Mouse (Mus musculus): Measurements from ENCODE around the gene Nutm2.
A peak's percentile ranks its signal among the peaks of the same experiment; 100 is the strongest.
"Not testable (repeated sequence)": the region's sequence is repeated elsewhere in the genome, so short reads cannot be mapped to it uniquely, and the experiment has no call there.

Nutm2 gene

DNA sequence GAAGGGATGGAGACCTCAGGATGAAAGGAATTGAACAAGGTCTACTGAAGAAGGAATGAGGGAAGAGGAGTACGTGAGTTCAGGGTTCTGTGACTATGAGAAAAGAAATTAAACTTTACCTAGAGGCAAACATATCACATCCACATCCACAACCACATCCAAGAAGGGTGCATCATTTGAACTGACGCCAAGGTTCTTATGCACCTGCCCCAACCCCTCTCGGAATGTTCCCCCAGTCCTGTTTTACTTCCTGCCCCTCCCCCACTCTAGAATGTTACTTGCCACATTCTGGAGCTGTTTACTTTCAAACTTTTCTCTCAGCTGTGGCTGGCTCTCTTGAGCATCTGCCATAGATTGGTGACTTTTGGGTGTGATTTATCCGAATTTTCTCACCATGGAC is at the start of gene Nutm2:
Nutm2 (plus strand) TSS at position 301 of the 400 bp plus-strand sequence.
- DNase-seq (ENCODE audit: low read depth), result no peak

DNA sequence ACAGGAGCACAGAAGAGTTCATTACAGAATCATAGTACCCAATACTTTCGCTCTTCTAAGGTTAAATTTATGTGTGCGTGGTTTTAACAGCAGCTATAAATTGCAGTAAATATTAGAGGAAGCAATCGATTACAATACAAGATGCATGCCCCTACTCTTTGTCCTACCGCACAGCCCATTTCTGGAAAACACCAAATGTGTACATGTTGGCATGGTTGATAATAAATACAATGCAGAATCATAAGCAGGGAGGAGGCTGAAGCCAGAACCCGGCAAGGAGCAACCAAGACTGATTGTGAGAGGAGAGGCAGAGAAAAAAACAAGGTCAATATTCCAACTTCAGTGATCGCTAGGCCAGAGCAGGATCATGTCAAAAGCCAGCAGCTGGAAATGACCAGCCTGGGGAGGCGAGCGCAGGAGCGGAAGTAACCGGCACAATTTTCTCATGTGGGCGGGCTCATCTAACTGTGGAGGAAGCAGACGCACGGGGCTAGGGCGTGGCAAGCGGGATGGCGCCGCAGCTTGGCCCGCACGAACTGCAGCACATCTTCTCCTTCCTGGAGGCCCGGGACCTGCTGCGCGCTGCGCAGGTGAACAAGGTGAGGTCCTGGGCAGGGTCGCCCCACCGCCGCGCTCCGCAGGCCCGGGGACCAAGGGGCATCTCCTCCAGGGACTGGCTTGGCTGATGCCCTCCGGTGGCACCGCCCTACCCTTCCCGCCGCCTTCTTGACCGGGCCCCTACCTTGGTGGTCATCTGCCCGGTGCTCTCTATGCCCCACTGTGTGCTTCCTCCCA is 49.5 kb upstream of the Nutm2 start, which contains the start of gene Fbxw17:
Fbxw17 (plus strand) TSS at position 476 of the 795 bp plus-strand sequence.
- peak; percentile 36 for DNase-seq (ENCODE audit: low read depth)

DNA sequence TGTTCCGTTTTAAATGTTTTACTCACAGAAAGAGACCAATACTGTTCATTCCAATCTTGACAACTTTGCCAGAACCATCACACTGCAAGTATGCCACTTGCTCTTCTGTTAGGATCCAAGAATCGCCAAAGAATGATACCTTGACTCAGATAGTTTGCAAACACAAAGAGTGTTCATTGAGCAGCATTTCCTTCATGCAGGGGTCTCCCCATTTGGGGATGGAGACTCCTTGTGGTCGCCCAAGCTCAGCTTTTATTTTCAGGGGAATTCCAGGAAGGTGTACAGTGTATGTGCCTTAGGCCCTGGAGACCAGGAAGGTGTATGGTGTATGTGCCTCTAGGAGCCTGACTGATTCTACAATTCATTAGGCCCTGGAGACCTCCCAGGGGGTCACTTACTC is 48.7 kb upstream of the Nutm2 start:
- DNase-seq (ENCODE audit: low read depth), result no peak

DNA sequence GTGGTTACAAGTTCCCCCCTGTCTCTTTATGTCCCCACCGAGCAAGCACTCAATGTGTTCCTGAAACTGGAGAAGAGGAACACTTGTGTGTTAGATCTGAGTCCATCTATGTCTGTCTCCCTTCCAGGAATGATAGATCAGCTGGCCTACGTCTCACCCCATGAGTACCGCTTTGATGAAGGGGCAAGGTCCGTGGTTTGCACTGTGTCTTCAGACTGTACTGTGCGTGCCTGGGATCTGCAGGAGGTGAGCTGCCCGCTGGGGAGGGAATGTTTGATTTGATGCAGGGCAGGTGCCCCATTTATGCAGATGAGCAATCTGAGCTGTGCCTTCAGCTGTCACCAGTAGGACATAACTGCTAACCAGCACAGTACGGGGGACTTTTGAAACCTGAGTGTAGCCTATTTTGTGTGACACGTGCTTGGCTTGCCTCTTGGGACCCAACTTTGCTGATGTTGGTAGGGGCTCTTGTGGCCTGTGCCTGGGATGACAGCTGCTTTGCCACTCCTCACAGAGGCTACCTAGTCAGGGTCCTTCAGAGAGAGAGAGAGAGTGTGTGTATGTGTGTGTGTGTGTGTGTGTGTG is 43.4 kb upstream of the Nutm2 start:
- DNase-seq (ENCODE audit: low read depth), result no peak

DNA sequence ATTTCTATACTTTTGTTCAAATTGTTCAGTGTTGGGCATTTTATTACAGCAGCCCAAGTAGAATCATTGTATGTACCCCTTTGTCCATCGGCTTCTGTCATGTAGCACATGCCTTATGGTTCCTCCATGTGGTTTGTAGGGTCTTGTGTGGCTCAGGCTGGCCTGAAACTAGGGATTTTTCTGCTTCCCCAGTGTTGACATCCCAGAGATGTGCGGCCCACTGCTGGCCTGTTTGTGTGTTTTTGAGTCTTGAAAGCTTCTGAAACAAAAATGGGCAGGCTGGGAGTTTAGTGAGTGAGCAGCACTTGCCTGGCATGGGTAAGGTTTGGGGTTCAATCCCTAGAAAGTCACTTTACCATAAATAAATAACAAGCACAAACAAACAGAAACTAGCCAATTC is 42.6 kb upstream of the Nutm2 start:
- no peak for DNase-seq (ENCODE audit: low read depth)

DNA sequence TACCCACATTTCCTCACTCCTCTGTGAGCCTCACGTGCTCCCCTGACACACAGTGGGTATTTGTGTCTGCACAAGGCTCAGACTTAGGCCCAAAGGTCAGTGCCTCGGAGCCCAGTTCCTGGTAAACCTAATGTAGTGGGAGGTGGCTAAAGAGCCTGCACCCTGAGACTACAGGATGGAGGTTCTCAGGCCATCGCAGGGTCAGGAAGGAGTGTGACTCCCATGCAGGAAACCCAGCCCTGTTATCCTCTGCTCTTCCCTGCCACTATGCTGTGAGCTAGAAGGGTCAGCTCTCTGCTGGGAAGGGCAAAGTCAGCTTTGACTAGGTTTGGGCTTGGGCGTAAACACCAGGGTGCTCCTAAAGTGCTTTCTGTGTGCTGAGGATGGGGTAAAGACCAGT is 40.4 kb upstream of the Nutm2 start:
- DNase-seq (ENCODE audit: low read depth), result no peak

DNA sequence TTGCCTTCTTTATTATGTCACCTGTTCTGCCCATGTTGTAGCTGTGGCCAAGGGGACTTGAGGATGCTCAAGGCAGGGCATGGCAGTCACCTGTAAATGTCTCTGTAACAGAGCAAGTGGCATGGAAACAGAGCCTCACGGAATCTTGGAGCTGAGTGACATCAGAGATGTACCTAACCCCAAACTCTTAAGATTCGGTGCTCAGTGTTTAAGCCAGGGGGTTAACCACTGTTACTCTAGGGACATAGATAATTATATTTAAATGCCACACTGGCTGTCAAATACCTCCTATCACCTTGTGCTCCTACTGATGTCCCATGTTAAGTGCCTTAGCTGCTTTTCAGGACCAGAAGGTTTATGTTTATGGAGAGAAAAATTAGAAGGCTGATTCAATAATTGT is 23.3 kb upstream of the Nutm2 start, which contains the start of gene Gm47429:
Gm47429 (minus strand) TSS at position 101 of the 400 bp plus-strand sequence.
- DNase-seq (ENCODE audit: low read depth), result no peak

DNA sequence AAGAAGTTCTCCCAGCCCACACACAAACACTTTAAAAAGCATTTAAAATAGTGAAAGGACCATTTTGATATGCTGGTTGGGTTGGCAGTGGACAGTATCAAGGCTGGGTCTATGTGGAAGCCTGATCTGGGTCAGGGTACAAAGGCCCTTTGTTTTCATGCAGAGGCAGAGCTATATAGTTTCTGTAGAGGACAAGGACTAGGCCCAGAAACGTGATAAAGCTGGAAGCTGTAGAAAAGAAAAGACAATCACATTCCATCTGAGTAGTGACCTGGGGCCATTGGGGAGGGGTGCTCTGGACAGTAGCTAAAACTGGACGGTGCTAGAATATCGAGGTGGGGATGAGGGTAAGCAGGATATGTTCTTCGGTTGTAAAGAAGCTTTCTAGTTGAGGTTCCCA is 21.8 kb upstream of the Nutm2 start:
- no peak for DNase-seq (ENCODE audit: low read depth)

DNA sequence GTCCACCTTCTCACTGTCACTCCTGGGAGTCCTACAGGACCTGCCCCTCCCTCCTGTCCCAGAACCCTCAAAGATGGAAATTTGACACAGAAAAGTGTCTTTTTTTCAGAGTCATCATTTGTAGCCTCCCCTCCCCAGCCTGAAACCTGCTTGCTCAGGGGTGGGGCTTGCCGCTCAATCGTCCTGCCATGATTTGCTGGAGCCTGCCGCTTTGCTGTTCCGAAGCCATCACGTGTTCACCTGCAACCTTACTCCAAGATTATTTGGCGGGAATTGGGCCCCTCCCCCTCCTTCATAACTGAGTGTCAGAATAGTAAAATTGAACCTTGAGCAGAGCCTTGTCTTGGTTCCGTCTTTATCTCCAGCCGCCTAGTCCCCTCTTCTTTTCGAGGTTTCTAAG is 14.8 kb upstream of the Nutm2 start:
- DNase-seq (ENCODE audit: low read depth), result not testable (repeated sequence)

DNA sequence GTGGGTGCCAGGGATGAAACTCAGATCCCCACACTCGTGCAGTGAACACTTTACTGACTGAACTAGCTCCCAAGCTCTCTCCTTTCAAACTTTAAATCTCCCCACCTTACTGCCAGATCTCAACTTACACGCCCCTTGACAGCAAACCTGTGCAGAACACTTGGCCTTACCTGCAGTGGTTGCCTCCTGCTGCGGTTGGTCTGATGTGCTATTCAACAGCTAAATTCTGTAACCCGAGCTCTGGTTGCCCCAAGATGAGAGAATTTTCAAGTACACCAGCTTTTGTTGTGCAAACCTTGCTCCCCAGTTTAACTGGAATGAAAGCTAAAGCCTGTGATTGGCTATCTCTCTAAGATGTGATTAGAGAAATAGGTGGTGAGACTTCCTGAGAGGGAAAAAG is 13.7 kb upstream of the Nutm2 start:
- no peak for DNase-seq (ENCODE audit: low read depth)

DNA sequence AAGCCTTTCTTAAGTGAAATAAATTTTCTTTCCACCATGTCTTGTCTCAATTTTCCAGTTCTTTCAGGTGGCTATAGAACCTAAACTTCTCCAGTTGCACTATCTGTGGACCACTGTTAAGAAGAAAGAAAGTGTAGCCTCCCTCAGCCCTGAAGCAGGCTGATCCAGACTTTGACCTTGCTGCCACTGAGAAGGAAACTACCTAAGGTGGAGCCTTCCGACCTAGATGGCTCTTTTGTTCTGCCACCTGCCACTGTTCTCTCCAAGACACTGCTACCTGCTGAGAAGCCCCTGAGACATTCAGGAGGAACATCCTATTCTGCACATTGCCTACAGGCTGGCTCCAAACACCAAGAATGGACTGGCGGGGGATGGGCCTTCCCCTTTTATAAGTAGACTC is 6.7 kb upstream of the Nutm2 start:
- not testable (repeated sequence) for DNase-seq (ENCODE audit: low read depth)

DNA sequence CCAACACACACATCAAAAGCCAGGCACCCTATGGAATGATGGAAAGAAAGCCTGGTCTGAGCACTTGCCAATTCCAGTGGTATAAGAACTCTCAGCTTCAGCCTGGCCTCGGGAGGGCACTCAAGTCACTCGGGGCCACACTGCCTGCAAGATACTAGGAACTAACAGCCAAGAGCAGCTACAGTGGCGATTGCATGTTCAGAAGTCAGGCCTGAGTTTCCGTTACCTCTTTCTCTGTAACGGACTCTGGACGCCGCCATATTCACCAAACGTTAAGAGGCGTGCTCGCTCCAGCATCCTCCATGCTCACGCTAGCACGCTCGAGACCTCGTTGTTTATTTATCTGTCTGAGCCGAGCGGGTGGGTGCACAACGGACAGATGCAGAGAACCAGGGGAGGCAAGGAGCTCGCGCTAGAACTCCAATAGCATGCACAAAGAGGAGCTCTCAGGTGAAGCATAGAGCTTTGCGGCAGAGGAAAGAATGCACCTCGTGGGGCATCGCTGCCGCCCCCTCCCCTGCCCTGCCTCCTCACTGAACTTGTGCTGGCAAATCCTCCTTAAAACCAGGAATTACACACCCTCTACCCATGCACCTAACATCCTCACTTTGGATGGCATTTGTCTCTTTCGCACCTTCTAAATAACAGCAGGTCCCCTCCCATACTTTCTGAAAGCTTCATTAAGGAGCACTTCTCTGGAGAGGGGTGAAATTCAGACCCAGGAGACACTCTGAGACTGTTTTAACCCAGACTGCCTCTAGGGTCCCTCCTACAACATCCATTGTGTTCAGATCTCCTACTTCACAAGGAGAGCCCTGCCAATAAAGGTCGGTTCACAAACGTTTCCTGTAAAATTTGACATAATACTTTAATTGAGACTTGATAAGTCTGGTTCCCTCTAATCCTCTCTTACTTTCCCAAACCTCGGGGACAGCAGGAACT is 2.2 kb upstream of the Nutm2 start:
- no peak for DNase-seq (ENCODE audit: low read depth)

DNA sequence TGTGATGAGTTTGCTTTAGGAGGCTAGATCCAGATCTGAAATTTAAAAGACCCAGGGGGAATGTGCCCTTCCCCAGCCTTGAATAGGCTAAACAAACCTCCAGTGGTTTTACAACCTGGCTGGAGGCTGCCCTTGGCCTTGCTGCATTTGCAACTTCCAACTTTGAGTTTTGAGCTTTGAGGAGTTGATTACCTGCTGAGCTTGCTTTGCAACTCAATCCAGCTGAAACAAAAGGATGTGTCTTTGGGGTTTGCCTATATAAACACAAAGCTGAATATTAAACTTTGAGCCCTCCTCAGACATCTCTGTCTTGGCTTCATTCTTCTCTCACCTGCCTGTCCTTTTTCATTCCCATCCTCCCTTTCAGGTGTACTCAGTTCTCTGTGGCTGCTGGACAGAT is 21.4 kb downstream of the Nutm2 start:
- DNase-seq (ENCODE audit: low read depth), result not testable (repeated sequence)

DNA sequence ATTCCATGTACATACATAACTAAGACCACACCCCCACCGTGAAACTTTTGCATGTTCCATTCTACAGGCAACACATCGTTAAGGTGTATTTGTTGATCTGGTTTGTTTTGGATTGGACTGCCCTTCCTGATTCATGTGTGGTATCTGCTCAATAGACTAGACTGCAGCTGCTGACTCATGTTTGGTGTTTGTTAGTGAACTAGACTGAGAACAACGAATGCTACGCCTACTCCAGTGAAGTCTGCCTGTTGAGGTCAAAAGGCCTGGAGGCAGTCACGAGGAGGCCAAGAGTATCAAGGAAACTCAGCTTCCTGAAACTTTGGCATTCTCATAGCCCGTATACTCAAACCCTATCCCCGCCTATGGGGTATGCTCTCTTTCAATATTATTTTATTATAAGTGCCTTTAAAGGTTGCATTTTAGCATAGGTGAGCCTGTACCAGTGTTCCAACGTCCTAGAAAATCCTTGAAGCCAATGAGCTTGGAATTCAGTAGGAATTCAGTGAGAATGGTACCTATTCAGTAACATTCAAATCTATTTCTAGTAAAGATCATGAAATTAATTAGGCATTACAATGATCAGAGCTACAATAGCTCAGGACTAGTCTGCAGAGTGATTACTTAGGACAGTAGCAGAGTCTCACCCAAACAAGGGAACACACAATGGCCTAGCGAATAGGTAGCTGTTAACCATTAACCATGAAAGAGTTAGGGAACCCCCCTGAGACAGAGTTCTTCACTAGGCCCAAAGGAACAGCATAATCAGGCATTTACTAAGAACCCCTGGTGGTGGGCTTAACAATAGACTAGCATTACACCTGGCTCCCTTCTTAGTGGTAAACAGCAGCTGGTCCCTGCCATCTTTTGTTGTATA is 43.6 kb downstream of the Nutm2 start:
- DNase-seq (ENCODE audit: low read depth), result not testable (repeated sequence)

Measured in c-Kit-positive CD71-positive TER-119-negative erythroid progenitor cells, embryonic 14.5 days (primary cell).